Mouse (Mus musculus): ENCODE measurements around the gene Jdp2. TPM values are rescaled to one million over a fixed set of nuclear protein-coding genes. Genes with fewer than 3 reads are reported as not detected.

Jdp2 gene
- polyA plus RNA-seq, 2 experiments, result 3.2 to 43.9 TPM

- no peak overlapping the region for H3K27ac ChIP-seq (replicated peaks; ENCODE audit: low read depth, low read length)
- no peak overlapping the region for H3K4me2 ChIP-seq (replicated peaks; ENCODE audit: low read depth, low read length, severe bottlenecking)
- ATAC-seq (ENCODE audit: low FRiP score, low read depth), result no peak
- no peak for DNase-seq (ENCODE audit: low spot score)
- H3K4me1 ChIP-seq (ENCODE audit: control insufficient read depth, insufficient read depth, low read length), result peaks cover 23% of the 10 kb centered on the region
- 86% methylated on average over 6 of the region's 6 CpGs for WGBS
- H3K9ac ChIP-seq (ENCODE audit: low read depth, low read length, severe bottlenecking), result no peak overlapping the region
- H3K36me3 ChIP-seq (ENCODE audit: control insufficient read depth, insufficient read depth, low read length), result no peaks in the 10 kb centered on the region
- no peaks in the 10 kb centered on the region for H3K9me3 ChIP-seq (ENCODE audit: control insufficient read depth, low read length)
- no peaks in the 10 kb centered on the region for H3K27me3 ChIP-seq (ENCODE audit: control insufficient read depth, insufficient read depth, low read length)
- no peak for TF ChIP-seq POLR2A (IDR thresholded peaks at IDR 0.05; ENCODE audit: borderline replicate concordance, extremely low read depth, insufficient read depth, insufficient read length)
- no peak overlapping the region for H3K4me3 ChIP-seq (replicated peaks; ENCODE audit: low read length)
Measured at GRCm38 (mm10) chr12:85574806-85575495, 23.9 kb upstream of the Jdp2 start.

- Histone ChIP-seq H3K27ac (replicated peaks; ENCODE audit: low read depth, low read length) (no peak overlapping the region), H3K9me3 (ENCODE audit: control insufficient read depth, low read length) (no peaks in the 10 kb centered on the region), H3K4me1 (ENCODE audit: control insufficient read depth, insufficient read depth, low read length) (peaks cover 23% of the 10 kb centered on the region), H3K36me3 (ENCODE audit: control insufficient read depth, insufficient read depth, low read length) (no peaks in the 10 kb centered on the region), H3K9ac (ENCODE audit: low read depth, low read length, severe bottlenecking) (no peak overlapping the region), H3K27me3 (ENCODE audit: control insufficient read depth, insufficient read depth, low read length) (no peaks in the 10 kb centered on the region), H3K4me3 (replicated peaks; ENCODE audit: low read length) (no peak overlapping the region), H3K4me2 (replicated peaks; ENCODE audit: low read depth, low read length, severe bottlenecking) (no peak overlapping the region)
- ATAC-seq (ENCODE audit: low FRiP score, low read depth) (no peak), DNase-seq (ENCODE audit: low spot score) (no peak)
- WGBS, result 76% methylated on average over 4 of the region's 4 CpGs
- TF ChIP-seq POLR2A (IDR thresholded peaks at IDR 0.05; ENCODE audit: borderline replicate concordance, extremely low read depth, insufficient read depth, insufficient read length), result no peak
Measured at GRCm38 (mm10) chr12:85575496-85575840, 23.4 kb upstream of the Jdp2 start.

DNA sequence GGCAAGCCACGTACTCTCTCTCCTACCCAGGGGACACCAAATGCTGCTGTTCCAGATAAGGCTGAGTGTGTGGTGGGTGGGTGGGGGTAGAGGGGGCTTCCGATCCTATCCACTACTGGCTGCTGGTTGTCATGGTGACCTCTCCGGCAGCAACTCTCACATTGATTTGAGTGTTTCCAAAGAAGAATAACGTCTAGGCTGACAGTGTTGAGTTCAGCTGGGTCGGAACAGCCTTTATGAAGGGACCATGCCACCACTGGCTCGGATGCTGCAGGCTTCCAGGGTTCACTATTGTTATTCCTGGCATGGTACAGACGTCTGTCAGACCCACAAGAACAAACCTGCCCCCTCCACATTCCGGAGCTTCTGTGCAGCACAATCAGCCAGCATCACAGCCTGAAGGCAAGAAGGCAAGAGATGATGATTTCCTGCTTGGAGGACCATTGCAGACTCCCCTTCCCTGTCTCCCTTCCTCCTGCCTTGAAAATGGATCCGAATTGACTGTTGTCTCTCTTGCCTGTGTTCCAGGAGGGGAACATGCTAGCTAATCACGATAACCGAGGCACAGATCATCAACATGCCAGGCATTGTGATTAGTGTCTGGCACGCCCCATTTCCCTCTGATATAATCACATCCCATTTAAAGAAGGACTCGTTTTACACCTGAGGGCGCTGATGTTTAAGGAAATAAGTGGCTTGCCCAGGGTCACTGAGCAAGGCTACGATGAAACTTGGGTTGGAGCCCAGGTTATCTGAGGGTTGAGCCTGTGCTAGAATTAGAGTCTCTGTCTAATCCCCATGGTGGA, 17.4 kb upstream of the Jdp2 start:
- DNase-seq (ENCODE audit: low spot score), result no peak
- no peak for TF ChIP-seq POLR2A (IDR thresholded peaks at IDR 0.05; ENCODE audit: borderline replicate concordance, extremely low read depth, insufficient read depth, insufficient read length)
- no peak for ATAC-seq (ENCODE audit: low FRiP score, low read depth)
- H3K9ac ChIP-seq (ENCODE audit: low read depth, low read length, severe bottlenecking), result no peak overlapping the region
- H3K4me3 ChIP-seq (replicated peaks; ENCODE audit: low read length), result no peak overlapping the region
- H3K4me2 ChIP-seq (replicated peaks; ENCODE audit: low read depth, low read length, severe bottlenecking), result no peak overlapping the region
- no peaks in the 10 kb centered on the region for H3K27me3 ChIP-seq (ENCODE audit: control insufficient read depth, insufficient read depth, low read length)
- WGBS, result 54% methylated on average over 15 of the region's 15 CpGs
- H3K4me1 ChIP-seq (ENCODE audit: control insufficient read depth, insufficient read depth, low read length), result peaks cover 3% of the 10 kb centered on the region; the same call in 1 of the 2 replicates
- H3K9me3 ChIP-seq (ENCODE audit: control insufficient read depth, low read length), result no peaks in the 10 kb centered on the region
- H3K27ac ChIP-seq (replicated peaks; ENCODE audit: low read depth, low read length), result no peak overlapping the region
- no peaks in the 10 kb centered on the region for H3K36me3 ChIP-seq (ENCODE audit: control insufficient read depth, insufficient read depth, low read length)

GRCm38 (mm10) chr12:85582067-85582316, 16.8 kb upstream of the Jdp2 start:
- no peak overlapping the region for H3K4me2 ChIP-seq (replicated peaks; ENCODE audit: low read depth, low read length, severe bottlenecking)

DNA sequence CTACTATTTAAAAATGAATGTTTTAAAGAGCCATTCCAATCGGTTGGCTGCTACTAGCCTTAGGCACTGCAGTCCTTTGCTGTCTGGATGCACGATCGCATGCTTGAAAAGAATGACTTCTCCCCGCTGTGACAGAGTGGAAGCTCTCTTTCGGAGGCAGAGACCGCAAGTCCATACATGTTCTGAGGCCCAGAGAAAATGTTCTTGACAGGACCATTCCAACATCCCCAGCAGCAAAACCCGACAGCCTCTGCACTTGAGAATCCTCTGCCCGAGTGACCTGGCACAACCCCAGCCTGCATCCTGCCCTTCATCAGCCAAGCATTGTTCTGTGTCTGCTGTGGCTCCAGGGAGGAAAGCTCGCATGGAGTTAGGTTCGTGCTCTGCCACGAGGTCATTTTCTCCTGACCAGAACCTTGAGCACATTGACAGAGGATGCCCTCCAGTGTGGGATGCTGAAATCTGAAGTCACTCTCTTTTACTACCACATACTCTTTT, 13.0 kb upstream of the Jdp2 start:
- no peaks in the 10 kb centered on the region for H3K9me3 ChIP-seq (ENCODE audit: control insufficient read depth, low read length)
- DNase-seq (ENCODE audit: low spot score), result no peak
- H3K27me3 ChIP-seq (ENCODE audit: control insufficient read depth, insufficient read depth, low read length), result no peaks in the 10 kb centered on the region
- H3K27ac ChIP-seq (replicated peaks; ENCODE audit: low read depth, low read length), result no peak overlapping the region
- no peak for TF ChIP-seq POLR2A (IDR thresholded peaks at IDR 0.05; ENCODE audit: borderline replicate concordance, extremely low read depth, insufficient read depth, insufficient read length)
- peaks cover 10% of the 10 kb centered on the region for H3K4me1 ChIP-seq (ENCODE audit: control insufficient read depth, insufficient read depth, low read length)
- ATAC-seq (ENCODE audit: low FRiP score, low read depth), result no peak
- H3K36me3 ChIP-seq (ENCODE audit: control insufficient read depth, insufficient read depth, low read length), result no peaks in the 10 kb centered on the region
- H3K4me2 ChIP-seq (replicated peaks; ENCODE audit: low read depth, low read length, severe bottlenecking), result no peak overlapping the region
- H3K4me3 ChIP-seq (replicated peaks; ENCODE audit: low read length), result no peak overlapping the region
- 59% methylated on average over 11 of the region's 11 CpGs for whole genome bisulfite sequencing
- no peak overlapping the region for H3K9ac ChIP-seq (ENCODE audit: low read depth, low read length, severe bottlenecking)

More at GRCm38 (mm10) chr12:85582067-85582316, 16.8 kb upstream of the Jdp2 start:
- Histone ChIP-seq H3K36me3 (ENCODE audit: control insufficient read depth, insufficient read depth, low read length) (no peaks in the 10 kb centered on the region), H3K27me3 (ENCODE audit: control insufficient read depth, insufficient read depth, low read length) (no peaks in the 10 kb centered on the region), H3K9me3 (ENCODE audit: control insufficient read depth, low read length) (no peaks in the 10 kb centered on the region), H3K4me3 (replicated peaks; ENCODE audit: low read length) (no peak overlapping the region), H3K27ac (replicated peaks; ENCODE audit: low read depth, low read length) (no peak overlapping the region), H3K9ac (ENCODE audit: low read depth, low read length, severe bottlenecking) (no peak overlapping the region), H3K4me1 (ENCODE audit: control insufficient read depth, insufficient read depth, low read length) (no peaks in the 10 kb centered on the region)
- DNase-seq (ENCODE audit: low spot score), result no peak
- 92% methylated on average over 5 of the region's 5 CpGs for WGBS
- no peak for TF ChIP-seq POLR2A (IDR thresholded peaks at IDR 0.05; ENCODE audit: borderline replicate concordance, extremely low read depth, insufficient read depth, insufficient read length)
- ATAC-seq (ENCODE audit: low FRiP score, low read depth), result no peak
